Mouse (Mus musculus) heart, embryonic 15.5 days (tissue): ENCODE data around the gene Olfr464. TPM values are rescaled to one million over a fixed set of nuclear protein-coding genes. Genes with fewer than 3 reads are reported as not detected.
"Not testable (repeated sequence)": the region's sequence is repeated elsewhere in the genome, so short reads cannot be mapped to it uniquely, and the experiment has no call there.

Experiments used
- ATAC-seq: fragments of 200-750 bp; cut with Nextera tagmentation; replicated peaks from 2 replicates; pipeline ENCODE4 v1.8.0; 2017; ENCODE audit warnings: low read depth, moderate TSS enrichment; ENCODE audit not compliant: insufficient number of reproducible peaks, insufficient read depth, low FRiP score
- H3K27ac ChIP-seq: fragments of 300-500 bp; sonication (generic); 2 replicates; pipeline ENCODE4 v1.5.1; 2015; ENCODE audit warnings: mild to moderate bottlenecking, inconsistent platforms
- H3K27me3 ChIP-seq: fragments of 300-500 bp; sonication (generic); 2 replicates; pipeline ENCODE4 v1.6.1; 2015; ENCODE audit warnings: inconsistent platforms
- H3K36me3 ChIP-seq: fragments of 300-500 bp; sonication (generic); 2 replicates; pipeline ENCODE4 v1.6.1; 2015; ENCODE audit warnings: mild to moderate bottlenecking, inconsistent platforms
- H3K4me1 ChIP-seq: fragments of 300-500 bp; sonication (generic); replicated peaks from 2 replicates; pipeline ENCODE4 v1.6.1; 2015; ENCODE audit warnings: inconsistent platforms
- H3K4me2 ChIP-seq: fragments of 300-500 bp; sonication (generic); 2 replicates; pipeline ENCODE4 v1.6.1; 2015; ENCODE audit warnings: inconsistent platforms, mild to moderate bottlenecking, moderate library complexity
- H3K4me3 ChIP-seq: fragments of 300-500 bp; sonication (generic); 2 replicates; pipeline ENCODE4 v1.5.1; 2015; ENCODE audit warnings: mild to moderate bottlenecking, inconsistent platforms
- H3K9ac ChIP-seq: fragments of 300-500 bp; sonication (generic); 2 replicates; pipeline ENCODE4 v1.6.1; 2015; ENCODE audit warnings: mild to moderate bottlenecking, inconsistent platforms
- H3K9me3 ChIP-seq: fragments of 300-500 bp; sonication (generic); replicated peaks from 2 replicates; pipeline ENCODE4 v1.6.1; 2016; ENCODE audit warnings: inconsistent platforms
- WGBS: fragments of 180-500 bp; shearing (Covaris S2); methylation state at CpG from one replicate; pipeline ENCODE4 v1.1.7; 2015; ENCODE audit warnings: mixed read lengths; 5-methylcytosine and 5-hydroxymethylcytosine counted together
- polyA plus RNA-seq: library from polyadenylated mRNA; unstranded; fragments of >200 nt; fragmentation: Nextera tagmentation; extraction: Ambion mirVana; gene quantifications from 2 replicates; pipeline ENCODE4 v1.2.1, GENCODE M21; 2015

The Olfr464 gene
- polyA plus RNA-seq, 1 experiment from 2014 or later: not detected

DNA sequence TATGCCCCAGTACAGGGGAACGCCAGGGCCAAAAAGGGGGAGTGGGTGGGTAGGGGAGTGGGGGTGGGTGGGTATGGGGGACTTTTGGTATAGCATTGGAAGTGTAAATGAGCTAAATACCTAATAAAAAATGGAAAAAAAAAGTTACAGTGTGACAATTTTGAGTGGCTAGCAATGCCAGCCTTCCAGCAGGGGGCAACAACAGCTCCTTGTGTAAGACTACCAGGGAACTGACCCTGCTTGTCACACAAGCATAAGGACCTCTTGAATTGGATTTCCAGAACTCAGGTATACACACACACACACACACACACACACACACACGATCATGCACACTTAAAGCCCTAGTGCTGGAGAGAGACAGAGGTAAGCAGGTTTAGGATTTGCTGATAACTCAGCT, 53.9 kb downstream of the Olfr464 start:
- H3K27me3 ChIP-seq, H3K4me1 ChIP-seq, H3K27ac ChIP-seq, H3K36me3 ChIP-seq, H3K4me3 ChIP-seq, H3K9ac ChIP-seq, H3K4me2 ChIP-seq, ATAC-seq, H3K9me3 ChIP-seq: not testable (repeated sequence)
- WGBS: 92% methylated on average over 1 of the region's 2 CpGs

Other genes starting within 250 kb of the Olfr464 start
- 101 and 103 TPM in 2 replicates for gene Supt4a, start 183.4 kb downstream of the Olfr464 start, polyA plus RNA-seq
- 0.24 and 1.9 TPM in 2 replicates for gene Tspoap1, start 160.4 kb downstream of the Olfr464 start, polyA plus RNA-seq
- gene Mpo, start 127.4 kb downstream of the Olfr464 start, polyA plus RNA-seq: 0.69 and 3.8 TPM in 2 replicates
- gene Lpo, start 92.7 kb downstream of the Olfr464 start, polyA plus RNA-seq: 0.13 and 0.79 TPM in 2 replicates
- gene Mks1, start 67.8 kb downstream of the Olfr464 start, polyA plus RNA-seq: 7.0 and 8.3 TPM in 2 replicates
- gene Epx, start 45.4 kb downstream of the Olfr464 start, polyA plus RNA-seq: 0.19 and 0.31 TPM in 2 replicates
- not detected in 2 replicates for gene Olfr462, start 28.7 kb downstream of the Olfr464 start, polyA plus RNA-seq
- gene Olfr463, start 23.6 kb downstream of the Olfr464 start, polyA plus RNA-seq: not detected in 2 replicates
- gene Dynll2, start 66.6 kb upstream of the Olfr464 start, polyA plus RNA-seq: 23.1 and 24.9 TPM in 2 replicates
- 149 and 172 TPM in 2 replicates for gene Srsf1, start 126.4 kb upstream of the Olfr464 start, polyA plus RNA-seq
- gene Vezf1, start 147.3 kb upstream of the Olfr464 start, polyA plus RNA-seq: 22.2 and 24.9 TPM in 2 replicates
- 18.4 and 20.3 TPM in 2 replicates for gene Cuedc1, start 177.1 kb upstream of the Olfr464 start, polyA plus RNA-seq